Mouse (Mus musculus) myocyte (in vitro differentiated cells): ENCODE results near the gene Ubqln4. TPM values are rescaled to one million over a fixed set of nuclear protein-coding genes. Genes with fewer than 3 reads are reported as not detected.
"Not testable (repeated sequence)": the region's sequence is repeated elsewhere in the genome, so short reads cannot be mapped to it uniquely, and the experiment has no call there.

Source experiments
- H3K27me3 ChIP-seq: one replicate; pipeline ENCODE4 v1.6.1; 2011; ENCODE audit not compliant: control insufficient read depth, insufficient read depth, insufficient read length
- H3K36me3 ChIP-seq: one replicate; pipeline ENCODE4 v1.6.1; 2011; ENCODE audit not compliant: control insufficient read depth, insufficient read depth
- H3K4me2 ChIP-seq: one replicate; pipeline ENCODE4 v1.6.1; 2011; ENCODE audit warnings: low read depth, control low read depth
- H3K4me3 ChIP-seq: one replicate; pipeline ENCODE4 v1.5.1; 2011; ENCODE audit warnings: mild to moderate bottlenecking, control low read depth, moderate library complexity
- H3K79me2 ChIP-seq: one replicate; pipeline ENCODE4 v1.6.1; 2011; ENCODE audit not compliant: control insufficient read depth, insufficient read depth
- H3ac ChIP-seq: one replicate; pipeline ENCODE4 v1.6.1; 2011; ENCODE audit not compliant: control insufficient read depth, insufficient read length
- CEBPB ChIP-seq: IDR thresholded peaks from 2 replicates; pipeline ENCODE4 v1.6.1; 2011; ENCODE audit warnings: mild to moderate bottlenecking, moderate library complexity; ENCODE audit not compliant: poor library complexity, insufficient read depth, severe bottlenecking
- E2F4 ChIP-seq: IDR thresholded peaks from one replicate; pipeline ENCODE4 v1.6.1; 2011; ENCODE audit warnings: mild to moderate bottlenecking, control low read depth, moderate library complexity; ENCODE audit not compliant: insufficient read depth
- MAX ChIP-seq: IDR thresholded peaks from one replicate; pipeline ENCODE4 v1.6.1; 2011; ENCODE audit warnings: low read depth, mild to moderate bottlenecking, control low read depth
- MYOD1 ChIP-seq, 3 experiments: IDR thresholded peaks; one replicate each; pipeline ENCODE4 v1.6.1; 2011; ENCODE audit warnings: control low read depth in 2 of 3, low read depth in 2 of 3, mild to moderate bottlenecking in 2 of 3, moderate library complexity in 1 of 3; ENCODE audit not compliant: insufficient read length in 2 of 3, control insufficient read depth in 1 of 3
- MYOG ChIP-seq, 3 experiments: IDR thresholded peaks; one replicate each; pipeline ENCODE4 v1.6.1; 2011; ENCODE audit warnings: control low read depth in 2 of 3, low read depth in 2 of 3, mild to moderate bottlenecking in 2 of 3; ENCODE audit not compliant: insufficient read length in 2 of 3, control insufficient read depth in 1 of 3, insufficient read depth in 1 of 3
- POLR2A ChIP-seq: IDR thresholded peaks from one replicate; pipeline ENCODE4 v1.6.1; 2011; ENCODE audit warnings: low read depth, mild to moderate bottlenecking, control low read depth, moderate library complexity; ENCODE audit not compliant: insufficient read length
- POLR2AphosphoS2 ChIP-seq: IDR thresholded peaks from one replicate; pipeline ENCODE4 v1.6.1; 2011; ENCODE audit warnings: low read depth, control low read depth; ENCODE audit not compliant: insufficient read length
- REST ChIP-seq: IDR thresholded peaks from one replicate; pipeline ENCODE4 v1.6.1; 2011; ENCODE audit warnings: mild to moderate bottlenecking, control low read depth, moderate library complexity; ENCODE audit not compliant: insufficient read depth, insufficient read length
- SRF ChIP-seq: IDR thresholded peaks from one replicate; pipeline ENCODE4 v1.6.1; 2011; ENCODE audit warnings: low read depth; ENCODE audit not compliant: control insufficient read depth, insufficient read length
- TCF12 ChIP-seq: IDR thresholded peaks from one replicate; pipeline ENCODE4 v1.6.1; 2011; ENCODE audit warnings: mild to moderate bottlenecking, control low read depth; ENCODE audit not compliant: poor library complexity, insufficient read depth, severe bottlenecking
- TCF3 ChIP-seq: IDR thresholded peaks from one replicate; pipeline ENCODE4 v1.6.1; 2011; ENCODE audit warnings: low read depth, control low read depth; ENCODE audit not compliant: insufficient read length
- USF1 ChIP-seq: IDR thresholded peaks from one replicate; pipeline ENCODE4 v1.6.1; 2011; ENCODE audit warnings: low read depth, mild to moderate bottlenecking, control low read depth, moderate library complexity
- polyA plus RNA-seq: library from polyadenylated mRNA; unstranded; fragments of >200 nt; fragmentation: generic; extraction: Trizol; gene quantifications from one replicate; pipeline ENCODE4 v1.2.1, GENCODE M21; 2012; ENCODE audit warnings: missing spikeins

Gene Ubqln4
- polyA plus RNA-seq, 1 experiment: 44.9 TPM

DNA sequence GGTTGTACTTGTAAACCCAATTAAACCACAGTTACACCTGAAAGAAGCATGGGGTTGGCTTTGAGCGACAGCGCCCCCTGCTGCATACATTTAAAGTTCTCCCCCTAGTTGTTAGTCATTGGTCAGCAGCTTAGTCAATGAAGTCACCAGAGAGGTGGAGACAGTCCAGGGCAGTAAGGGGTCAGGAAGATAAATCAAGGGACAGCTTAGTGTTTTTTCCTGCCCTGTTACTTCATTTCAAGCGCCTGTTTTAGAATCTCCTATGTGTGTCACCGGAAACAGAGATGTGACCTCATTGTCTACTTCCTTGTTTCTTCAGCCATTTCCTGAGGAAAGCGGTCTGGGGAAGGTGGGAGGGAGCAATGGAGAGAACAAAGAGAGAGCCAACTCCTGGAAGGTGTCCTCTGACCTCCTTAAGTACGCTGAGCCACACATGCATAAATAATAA, 50.2 kb downstream of the Ubqln4 start:
- no peaks in the 10 kb centered on the region for H3K79me2 ChIP-seq
- no peaks in the 10 kb centered on the region for H3K27me3 ChIP-seq
- H3ac ChIP-seq: no peak overlapping the region
- no peaks in the 10 kb centered on the region for H3K36me3 ChIP-seq
- no peak overlapping the region for H3K4me3 ChIP-seq
- TF ChIP-seq TCF3 (no peak), MYOD1 (IDR thresholded peaks at IDR 0.05; ENCODE audit: control insufficient read depth in 1 of 3, insufficient read length in 2 of 3, low read depth in 2 of 3) (no peak), E2F4 (no peak), MAX (no peak), POLR2A (no peak), TCF12 (no peak), CEBPB (no peak), REST (no peak)
- no peak overlapping the region for H3K4me2 ChIP-seq

DNA sequence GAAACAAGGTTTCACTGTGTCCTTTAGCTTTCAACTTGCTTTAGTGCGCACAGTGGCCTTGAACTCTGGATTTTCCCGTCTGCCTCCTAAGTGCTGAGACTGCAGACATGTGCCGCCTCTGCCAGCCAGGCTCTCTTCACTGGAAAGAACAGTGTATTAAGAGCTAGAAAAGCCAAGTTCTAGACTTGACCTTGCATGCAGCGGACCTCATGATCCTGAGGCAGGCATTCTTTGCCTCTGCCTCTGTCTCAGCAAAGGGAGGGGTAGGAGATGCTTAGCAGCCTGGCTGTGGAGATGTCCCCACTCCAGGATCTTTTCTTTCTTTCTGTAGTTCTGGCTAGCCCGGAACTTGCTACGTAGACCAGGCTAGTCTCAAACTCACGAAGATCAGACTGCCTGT, 51.3 kb downstream of the Ubqln4 start:
- H3K4me3 ChIP-seq: no peak overlapping the region
- H3ac ChIP-seq: no peak overlapping the region
- H3K36me3 ChIP-seq: no peaks in the 10 kb centered on the region
- no peaks in the 10 kb centered on the region for H3K79me2 ChIP-seq
- TF ChIP-seq MYOD1 (IDR thresholded peaks at IDR 0.05; ENCODE audit: control insufficient read depth in 1 of 3, insufficient read length in 2 of 3, low read depth in 2 of 3) (no peak), TCF12 (no peak), MYOG (IDR thresholded peaks at IDR 0.05; ENCODE audit: control insufficient read depth in 1 of 3, insufficient read depth in 1 of 3, insufficient read length in 2 of 3, low read depth in 2 of 3) (no peak), SRF (no peak), MAX (no peak), REST (no peak), TCF3 (no peak), USF1 (no peak), E2F4 (no peak), POLR2A (no peak), POLR2AphosphoS2 (no peak), CEBPB (no peak)
- no peak overlapping the region for H3K4me2 ChIP-seq
- H3K27me3 ChIP-seq: no peaks in the 10 kb centered on the region

DNA sequence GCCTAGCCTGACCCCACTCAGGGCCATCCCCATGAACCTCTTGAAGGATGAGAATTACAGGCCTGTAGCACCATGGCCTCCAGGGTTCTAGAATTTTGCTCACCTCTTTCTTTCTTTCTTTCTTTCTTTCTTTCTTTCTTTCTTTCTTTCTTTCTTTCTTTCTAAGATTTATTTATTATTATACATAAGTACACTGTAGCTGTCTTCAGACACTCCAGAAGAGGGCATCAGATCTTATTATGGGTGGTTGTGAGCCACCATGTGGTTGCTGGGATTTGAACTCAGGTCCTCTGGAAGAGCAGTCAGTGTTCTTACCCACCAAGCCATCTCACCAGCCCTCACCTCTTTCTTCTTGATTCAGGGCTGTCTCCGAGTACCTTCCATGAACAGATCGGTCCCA, 52.1 kb downstream of the Ubqln4 start, which contains the start of gene Arhgef2:
Arhgef2 (plus strand) TSS at position 301 of the 400 bp plus-strand sequence.
- peak within 1 kb of the TSS; percentile 8 for H3K4me3 ChIP-seq
- peak within 1 kb of the TSS; percentile 91 for H3K4me2 ChIP-seq
- H3K27me3 ChIP-seq, H3K36me3 ChIP-seq, H3ac ChIP-seq, H3K79me2 ChIP-seq: not testable (repeated sequence)

DNA sequence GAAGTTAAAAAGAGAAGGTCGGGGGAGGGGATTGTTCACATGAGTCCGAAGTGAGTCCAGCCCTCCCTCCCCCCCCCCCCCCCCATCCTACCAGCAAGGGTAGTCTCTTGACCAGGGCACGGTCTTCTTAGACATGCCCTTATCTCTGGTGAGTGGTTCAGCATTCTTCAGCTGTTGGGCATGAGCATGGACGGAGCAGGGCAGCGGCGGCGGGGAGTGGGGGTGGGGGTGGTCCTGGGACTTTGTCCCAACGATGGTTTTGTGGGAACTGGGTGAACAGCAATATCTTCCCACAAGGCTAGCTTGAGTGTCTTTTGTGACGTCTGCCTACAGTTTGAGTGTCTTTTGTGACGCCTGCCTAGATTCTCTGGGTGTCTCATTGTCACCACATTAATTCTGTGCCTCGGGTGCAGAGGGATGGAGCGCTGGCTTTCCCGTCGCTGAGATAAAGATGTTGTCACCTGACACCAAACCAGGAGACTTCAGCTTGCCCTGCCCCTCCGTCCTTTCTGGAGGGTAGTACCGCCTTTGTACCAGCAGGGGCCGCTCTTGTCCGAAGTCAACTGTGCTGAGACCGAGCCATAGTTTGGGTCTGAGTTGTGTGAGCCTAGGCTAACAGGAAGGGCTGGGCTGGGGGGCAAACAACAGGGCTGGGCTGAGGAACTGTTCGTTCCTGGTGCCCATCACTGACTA, 53.7 kb downstream of the Ubqln4 start:
- Histone ChIP-seq H3K36me3 (no peaks in the 10 kb centered on the region), H3K4me2 (peak overlapping the region; percentile 91), H3K79me2 (no peaks in the 10 kb centered on the region), H3K4me3 (peak overlapping the region; percentile 8), H3K27me3 (no peaks in the 10 kb centered on the region), H3ac (no peak overlapping the region)
- TF ChIP-seq E2F4 (no peak), TCF3 (no peak), USF1 (no peak), SRF (no peak), POLR2A (peak; percentile 10), MYOD1 (IDR thresholded peaks at IDR 0.05; ENCODE audit: control insufficient read depth in 1 of 3, insufficient read length in 2 of 3, low read depth in 2 of 3) (peak in 2 of 3 experiments; percentile 43 to 64), MAX (no peak), TCF12 (no peak), CEBPB (no peak), REST (no peak), POLR2AphosphoS2 (peak; percentile 57), MYOG (IDR thresholded peaks at IDR 0.05; ENCODE audit: control insufficient read depth in 1 of 3, insufficient read depth in 1 of 3, insufficient read length in 2 of 3, low read depth in 2 of 3) (peak in 1 of 3 experiments; percentile 25)

DNA sequence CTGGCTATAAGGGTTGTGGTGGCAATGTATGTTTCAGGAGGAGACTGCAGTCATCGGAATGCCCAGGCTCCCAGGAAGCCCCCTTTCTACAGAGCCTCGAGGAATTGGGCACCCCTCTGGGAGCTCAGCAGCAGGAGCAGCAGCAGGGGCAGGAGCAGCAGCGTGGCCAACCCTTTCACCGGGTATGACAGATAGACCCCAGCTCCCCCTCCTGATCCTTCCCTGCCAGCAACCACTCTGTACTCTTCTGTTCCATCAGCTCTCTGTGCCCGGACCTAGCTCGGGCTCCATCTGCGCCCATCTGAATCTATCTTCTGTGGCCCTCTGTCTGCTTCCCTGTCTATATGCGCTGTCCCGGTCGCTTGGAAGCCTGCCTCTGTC, 54.2 kb downstream of the Ubqln4 start:
- Histone ChIP-seq H3K36me3 (no peaks in the 10 kb centered on the region), H3ac (peak overlapping the region; percentile 1), H3K4me2 (peak overlapping the region; percentile 91), H3K79me2 (no peaks in the 10 kb centered on the region), H3K27me3 (no peaks in the 10 kb centered on the region), H3K4me3 (peak overlapping the region; percentile 8)
- TF ChIP-seq TCF12: no peak
- TF ChIP-seq POLR2A: peak; percentile 1
